Mouse (Mus musculus) T-helper 17 cell (primary cell): ENCODE data around the gene Xpnpep2.

Source experiments
- in situ Hi-C, 2 experiments: fragments of 300-600 bp; cut with MboI, MseI; formaldehyde crosslinking; loops; 1 replicate in 1 of 2; 2 replicates in 1 of 2; pipeline ENCODE4 v1.15.1; 2025; ENCODE audit warnings: high pct_unique_total_duplicates in 2 of 2

Xpnpep2 gene

GRCm38 (mm10) chrX:48158229-48158919 lies 49.8 kb downstream of the Xpnpep2 start:
- in situ Hi-C loops: no loop called here

GRCm38 (mm10) chrX:48169892-48170291 lies 61.4 kb downstream of the Xpnpep2 start:
- in situ Hi-C loops: no loop called here

- in situ Hi-C loops: no loop called here
Measured at GRCm38 (mm10) chrX:48170368-48170767, 61.8 kb downstream of the Xpnpep2 start.

GRCm38 (mm10) chrX:48181844-48182243 lies 73.3 kb downstream of the Xpnpep2 start:
- in situ Hi-C loops: no loop called here

- in situ Hi-C loops: no loop called here
Measured at GRCm38 (mm10) chrX:48184703-48185102, 76.2 kb downstream of the Xpnpep2 start.
